Mouse (Mus musculus) heart, postnatal 25 days (tissue): ENCODE measurements around the gene Scnn1a. TPM values are rescaled to one million over a fixed set of nuclear protein-coding genes. Genes with fewer than 3 reads are reported as not detected.
A peak's percentile ranks its signal among the peaks of the same experiment; 100 is the strongest.

Experiments used
- DNase-seq: peaks from one replicate; pipeline ENCODE4 v3.0.0; 2022; ENCODE audit warnings: low spot score
- intact Hi-C: fragments of 180-260 bp; cut with DNase I; formaldehyde crosslinking; loops from one replicate; pipeline ENCODE4 v1.15.1; 2025
- total RNA-seq, 2 experiments: library from RNA; stranded (reverse); gene quantifications; 2 replicates each; pipeline ENCODE4 v1.2.3; 2021

The Scnn1a gene
- total RNA-seq, 2 experiments from 2014 or later = 0.70 TPM

- DNase-seq = peak; percentile 78
- intact Hi-C loops = loop anchor here (5.0 kb wide), 1 partner anchor 42 kb away; the partner anchor contains the start of gene Ltbr
These were observed 34.1 kb downstream of the Scnn1a start for GRCm38 (mm10) chr6:125354352-125355151.

DNA sequence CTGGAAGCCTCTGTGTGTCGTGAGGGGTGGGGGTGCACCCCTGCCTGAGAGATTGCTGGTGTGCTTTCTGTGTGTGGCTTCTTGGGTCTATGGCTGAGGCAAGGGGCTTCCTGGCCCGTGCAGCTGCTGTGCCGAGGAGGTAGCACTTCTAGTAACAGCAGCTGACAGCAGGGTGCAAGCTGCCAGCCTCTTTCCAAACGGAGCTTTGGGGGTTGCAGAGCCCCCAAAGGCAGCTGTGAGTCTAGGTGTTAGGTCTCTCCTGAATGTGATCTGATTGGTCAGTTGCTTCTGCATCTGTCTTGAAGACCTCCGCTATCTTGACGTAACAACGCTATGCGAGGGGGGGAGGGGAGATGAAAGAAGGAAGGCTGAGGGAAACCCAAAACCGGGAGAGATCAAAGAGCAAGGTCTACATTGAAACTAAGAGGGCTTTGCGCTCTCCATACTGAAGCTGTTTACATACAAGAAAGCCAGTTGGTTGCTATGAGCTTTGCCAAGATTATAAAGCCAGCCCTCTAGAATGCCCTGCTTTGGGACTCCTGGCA lies 34.8 kb downstream of the Scnn1a start:
- no peak for DNase-seq
- intact Hi-C loops = no loop called here

DNA sequence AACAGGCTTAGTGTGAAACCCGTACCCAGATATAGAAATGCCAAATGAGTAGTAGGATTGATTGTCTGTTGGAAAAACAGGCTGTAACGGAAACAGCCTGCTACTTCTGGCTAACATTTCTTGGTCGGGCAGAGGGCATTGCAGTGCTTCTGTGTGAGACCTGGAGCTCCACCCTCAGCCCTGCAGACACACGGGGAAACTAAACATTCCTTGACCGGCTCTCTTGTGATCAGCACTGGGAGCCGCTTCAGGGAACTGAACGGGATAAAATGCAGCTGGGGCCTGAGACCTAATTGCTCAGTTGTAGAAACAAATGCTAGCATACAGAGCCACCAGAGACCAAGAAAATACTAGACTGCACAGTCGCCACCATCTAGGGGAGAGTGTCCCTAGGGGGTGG lies 35.8 kb downstream of the Scnn1a start:
- intact Hi-C loops = no loop called here
- no peak for DNase-seq

- intact Hi-C loops = no loop called here
- DNase-seq = no peak
These were observed 36.9 kb downstream of the Scnn1a start for GRCm38 (mm10) chr6:125357334-125357733.

- no peak for DNase-seq
- intact Hi-C loops = no loop called here
These were observed 39.5 kb downstream of the Scnn1a start for GRCm38 (mm10) chr6:125359999-125360398.

DNA sequence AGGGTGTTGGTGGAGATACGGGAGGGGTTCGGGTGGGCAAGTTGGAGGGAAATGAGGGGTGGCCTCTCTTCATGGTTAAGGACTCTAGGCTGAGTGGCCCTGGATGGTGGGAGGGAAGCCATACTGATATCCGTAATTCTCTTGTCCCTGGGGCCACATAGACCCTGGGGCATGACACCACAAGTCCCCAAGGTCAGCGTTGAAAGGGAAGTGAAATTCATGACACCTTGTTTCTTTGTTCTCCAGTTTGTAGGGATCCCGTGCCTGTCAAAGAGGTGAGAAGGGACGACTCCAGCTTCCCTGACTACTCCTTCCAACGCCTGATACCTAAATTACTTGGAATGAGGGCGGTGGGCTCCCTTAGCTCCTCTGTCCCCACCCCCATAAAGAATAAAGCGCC lies 40.4 kb downstream of the Scnn1a start:
- intact Hi-C loops = no loop called here
- no peak for DNase-seq

DNA sequence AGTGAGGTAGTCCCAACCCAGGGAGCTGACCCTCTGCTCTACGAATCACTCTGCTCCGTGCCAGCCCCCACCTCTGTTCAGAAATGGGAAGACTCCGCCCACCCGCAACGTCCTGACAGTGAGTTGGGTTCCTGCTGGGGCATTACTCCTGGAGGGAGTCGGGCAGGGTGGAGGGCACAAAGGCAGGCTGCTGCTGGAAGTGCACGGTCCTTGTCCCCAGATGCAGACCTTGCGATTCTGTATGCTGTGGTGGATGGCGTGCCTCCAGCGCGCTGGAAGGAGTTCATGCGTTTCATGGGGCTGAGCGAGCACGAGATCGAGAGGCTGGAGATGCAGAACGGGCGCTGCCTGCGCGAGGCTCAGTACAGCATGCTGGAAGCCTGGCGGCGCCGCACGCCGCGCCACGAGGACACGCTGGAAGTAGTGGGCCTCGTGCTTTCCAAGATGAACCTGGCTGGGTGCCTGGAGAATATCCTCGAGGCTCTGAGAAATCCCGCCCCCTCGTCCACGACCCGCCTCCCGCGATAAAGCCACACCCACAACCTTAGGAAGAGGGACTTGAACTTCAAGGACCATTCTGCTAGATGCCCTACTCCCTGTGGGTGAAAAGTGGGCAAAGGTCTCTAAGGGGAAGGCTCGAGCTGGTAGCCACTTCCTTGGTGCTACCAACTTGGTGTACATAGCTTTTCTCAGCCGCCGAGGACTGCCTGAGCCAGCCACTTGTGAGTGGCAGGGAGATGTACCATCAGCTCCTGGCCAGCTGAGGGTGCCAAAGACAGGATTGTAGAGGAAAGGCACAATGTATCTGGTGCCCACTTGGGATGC lies 41.2 kb downstream of the Scnn1a start:
- intact Hi-C loops = no loop called here
- DNase-seq = no peak

- intact Hi-C loops = no loop called here
- DNase-seq = no peak
These were observed 42.6 kb downstream of the Scnn1a start for GRCm38 (mm10) chr6:125363021-125363420.

GRCm38 (mm10) chr6:125363451-125364242 lies 43.2 kb downstream of the Scnn1a start:
- no peak for DNase-seq
- intact Hi-C loops = loop anchor here (1.0 kb wide), 1 partner anchor 35 kb away; no protein-coding TSS in a partner anchor

DNA sequence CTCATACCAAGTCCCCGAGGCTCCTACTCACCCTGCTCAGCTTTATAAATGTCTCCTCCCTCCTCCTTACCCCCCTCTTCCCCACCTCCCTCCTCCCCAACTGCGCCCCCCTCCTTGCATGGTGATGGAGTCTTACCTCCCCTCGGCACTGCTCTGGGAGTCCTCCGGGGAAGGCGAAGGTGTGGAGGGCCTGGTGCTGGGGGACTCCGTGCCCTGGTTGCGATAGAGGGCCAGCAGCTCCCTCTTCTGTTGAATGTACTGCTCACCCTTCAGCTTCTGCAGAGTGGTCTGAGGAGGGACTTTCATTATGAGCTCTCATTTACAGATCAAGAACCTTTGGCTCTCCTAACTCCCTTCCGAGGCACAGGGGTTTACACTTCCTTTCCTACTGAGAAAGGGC lies 44.0 kb downstream of the Scnn1a start:
- intact Hi-C loops = loop anchor here (1.0 kb wide), 1 partner anchor 36 kb away; no protein-coding TSS in a partner anchor
- no peak for DNase-seq

DNA sequence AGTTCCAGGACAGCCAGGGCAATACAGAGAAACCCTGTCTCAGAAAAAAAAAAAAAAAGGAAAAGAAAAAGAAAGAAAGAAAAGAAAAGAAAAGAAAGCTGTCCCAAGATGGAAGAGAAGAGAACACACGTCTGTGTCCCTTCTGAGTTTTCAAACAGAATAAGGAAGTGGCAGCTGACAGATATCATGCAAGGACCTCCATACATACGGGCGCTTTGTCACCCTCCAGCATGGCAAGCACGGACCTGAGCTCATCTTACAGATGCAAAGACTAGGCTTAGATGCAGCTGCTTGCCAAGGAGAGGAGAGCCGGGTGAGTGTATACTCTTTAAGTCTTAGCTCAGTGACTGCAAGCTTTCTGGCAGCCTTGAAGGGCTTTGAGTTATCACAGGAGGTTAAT lies 45.1 kb downstream of the Scnn1a start:
- intact Hi-C loops = loop anchor here (5.0 kb wide), 1 partner anchor 148 kb away; the partner anchor contains the start of gene Vamp1
- no peak for DNase-seq

- intact Hi-C loops = loop anchor here (2.0 to 5.0 kb wide), 2 partner anchors 91 to 149 kb away; partner anchors contain the start of gene Vamp1
- no peak for DNase-seq
These were observed 45.7 kb downstream of the Scnn1a start for GRCm38 (mm10) chr6:125366133-125366532.

DNA sequence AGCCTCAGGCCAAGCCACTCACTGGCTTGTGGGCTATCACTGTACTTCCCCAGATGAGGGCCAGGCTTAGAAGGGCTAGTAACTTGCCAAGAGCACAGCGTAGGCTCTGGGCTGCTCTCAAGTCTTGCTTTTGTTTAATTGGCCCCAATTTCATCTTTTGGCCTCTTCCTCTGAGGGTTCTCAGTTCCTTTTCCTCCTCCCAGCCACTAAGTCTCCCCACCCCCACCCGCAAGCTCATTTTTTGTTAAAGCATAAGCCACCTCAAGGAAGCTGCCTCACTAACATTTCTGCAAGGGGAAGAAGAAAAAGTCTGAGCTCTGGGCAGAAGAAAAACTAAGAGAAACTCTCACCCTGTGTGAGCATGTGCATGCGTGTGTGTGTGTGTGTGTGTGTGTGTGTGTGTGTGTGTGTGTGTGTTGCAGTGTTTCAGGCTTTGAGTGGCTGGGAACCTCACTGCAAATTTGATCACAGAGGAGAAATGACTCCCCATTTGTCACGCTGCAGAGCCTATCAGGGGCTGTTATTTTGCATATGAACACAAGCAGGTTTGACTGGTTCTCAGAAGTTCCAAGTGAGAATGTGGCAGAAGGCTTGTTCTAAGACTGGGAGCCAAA lies 47.4 kb downstream of the Scnn1a start:
- intact Hi-C loops = loop anchor here (2.0 to 5.0 kb wide), 2 partner anchors 93 to 151 kb away; partner anchors contain the start of gene Vamp1

GRCm38 (mm10) chr6:125377042-125377441 lies 56.6 kb downstream of the Scnn1a start:
- intact Hi-C loops = no loop called here
- no peak for DNase-seq

More for the DNA sequence above, 47.4 kb downstream of the Scnn1a start:
- no peak for DNase-seq

DNA sequence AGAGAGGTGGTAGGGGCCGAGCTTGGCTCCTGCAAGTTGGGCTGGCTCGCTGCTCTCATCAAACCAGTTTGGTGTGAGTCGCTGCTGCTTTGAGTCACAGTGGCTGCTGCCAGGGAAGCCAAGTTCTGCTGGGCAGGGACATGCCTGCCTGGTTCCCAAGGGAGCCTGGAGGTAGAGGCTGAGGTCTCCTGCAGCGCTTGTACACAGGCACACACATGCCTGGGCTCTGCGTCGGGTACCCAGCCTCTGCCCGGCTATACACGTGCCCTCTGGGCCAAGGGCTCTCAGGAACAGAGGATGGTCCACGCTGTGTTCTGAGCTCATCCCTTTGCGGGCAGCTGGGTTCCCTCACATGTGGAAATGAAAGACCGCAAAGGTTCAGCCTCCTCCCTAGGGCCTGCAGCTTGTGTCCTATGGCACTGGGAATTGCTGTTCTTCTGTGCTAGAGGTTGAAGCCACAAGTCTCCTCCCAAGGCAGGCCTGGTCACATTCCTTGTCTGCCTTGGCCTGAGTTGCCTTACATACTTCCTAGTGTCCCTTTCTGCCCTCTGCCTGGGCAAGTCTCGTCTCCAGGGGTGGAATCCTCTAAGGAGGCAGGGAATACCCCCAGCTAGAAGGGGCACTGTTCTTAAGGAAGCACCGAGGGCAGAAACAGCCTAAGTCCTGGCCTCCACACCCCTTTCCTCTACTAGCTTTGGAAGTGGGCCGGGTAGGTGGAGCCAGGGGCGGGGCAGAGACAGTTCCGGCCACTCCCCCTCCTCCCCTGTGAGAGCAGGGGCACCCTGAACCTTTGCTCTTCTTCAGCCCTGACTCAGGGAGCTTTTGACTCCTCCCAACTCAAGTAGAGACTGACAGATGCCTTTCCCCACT lies 57.4 kb downstream of the Scnn1a start:
- DNase-seq = peak; percentile 41
- intact Hi-C loops = no loop called here

GRCm38 (mm10) chr6:125378621-125379020 lies 58.2 kb downstream of the Scnn1a start:
- DNase-seq = no peak
- intact Hi-C loops = no loop called here

DNA sequence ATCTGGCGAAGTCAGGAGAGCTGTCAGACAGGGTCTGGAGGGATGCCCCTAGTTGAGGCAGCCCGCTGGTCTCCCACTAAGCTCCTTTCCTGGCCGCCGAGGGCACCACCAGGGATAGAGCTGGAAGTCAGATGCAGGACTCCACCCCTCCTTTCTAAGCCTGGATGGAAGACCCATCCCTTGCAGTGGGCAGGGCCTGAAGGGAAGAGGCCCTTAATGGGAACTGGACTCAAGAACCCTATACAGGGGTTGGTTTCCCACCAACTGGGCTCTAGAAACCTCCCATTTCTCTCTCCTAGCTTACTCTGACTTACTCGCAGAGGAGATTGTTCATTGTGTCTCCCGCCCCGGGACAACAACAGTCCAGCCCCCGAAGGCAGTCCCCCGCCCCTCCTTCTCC lies 59.3 kb downstream of the Scnn1a start:
- DNase-seq = no peak
- intact Hi-C loops = no loop called here
